Mouse (Mus musculus) lung, adult 18-20 months (tissue): ENCODE results near the gene Olfr96.
"Not testable (repeated sequence)": the region's sequence is repeated elsewhere in the genome, so short reads cannot be mapped to it uniquely, and the experiment has no call there.

Experiments used
- DNase-seq, 2 experiments: peaks; one replicate each; pipeline ENCODE4 v3.0.0; 2022; ENCODE audit warnings: mixed read lengths in 2 of 2

Olfr96 gene

DNA sequence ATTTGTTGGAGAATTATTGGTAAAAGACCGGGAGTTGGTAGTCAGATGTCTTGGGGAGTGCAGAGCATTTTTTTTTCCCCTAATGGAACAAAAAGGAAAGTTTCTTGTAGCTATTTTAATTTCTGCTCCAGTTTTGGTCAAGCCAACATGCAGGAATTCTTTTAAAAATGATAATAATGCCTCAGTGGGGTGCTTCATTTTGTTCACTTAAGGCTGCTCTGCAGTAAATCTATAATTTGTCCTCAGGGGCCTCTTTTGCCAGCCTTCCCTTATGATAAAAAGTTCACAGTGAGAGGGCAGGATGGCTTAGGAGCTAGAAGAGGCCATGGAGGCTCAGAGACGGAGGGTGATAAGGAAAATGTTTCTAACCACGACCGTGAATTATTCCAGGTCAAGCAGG, at the start of gene Olfr96:
Gene Olfr96 (plus strand): TSS at position 301 of the 400 bp plus-strand sequence.
- no peak for DNase-seq

DNA sequence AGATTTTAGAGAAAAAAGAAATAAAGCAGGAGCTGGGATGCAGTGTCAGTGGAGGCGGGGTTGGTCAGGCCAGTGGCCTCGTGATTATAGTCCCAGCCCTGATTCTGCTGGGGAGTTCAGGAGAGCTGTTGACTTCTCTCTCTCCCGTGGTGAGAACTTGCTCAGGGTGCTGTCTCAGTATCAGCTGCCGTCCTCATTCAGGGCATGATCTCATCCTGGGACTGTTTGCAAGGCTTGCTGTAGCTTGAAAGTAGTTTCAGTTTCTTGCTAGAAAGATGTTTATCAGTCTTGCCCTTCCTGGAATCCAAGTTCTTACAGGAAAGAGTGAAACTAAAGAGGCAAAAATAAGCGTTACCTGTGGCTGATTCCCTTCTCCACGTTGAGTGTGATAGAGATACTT, 34.5 kb upstream of the Olfr96 start:
- no peak for DNase-seq

DNA sequence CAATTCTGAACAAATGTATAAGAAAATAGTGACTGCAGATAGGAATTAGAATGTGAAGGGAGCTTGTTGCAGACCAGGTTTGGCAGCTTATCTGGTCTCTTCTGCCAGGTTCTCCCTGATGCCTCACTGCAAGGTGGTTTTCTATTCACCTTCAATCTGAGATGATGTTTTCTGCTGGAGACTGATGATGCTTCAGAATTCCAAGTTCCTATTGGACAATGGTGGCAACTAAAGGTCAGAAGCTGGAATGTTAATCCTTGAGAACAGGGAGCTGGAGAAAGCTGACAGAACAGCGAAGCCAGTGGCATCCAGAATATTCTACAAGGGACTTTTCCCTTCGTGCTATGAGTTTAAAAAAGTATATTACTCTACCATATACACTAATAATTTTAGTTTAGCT, 29.2 kb upstream of the Olfr96 start:
- DNase-seq, result peak in 1 of 2 experiments; percentile 54

DNA sequence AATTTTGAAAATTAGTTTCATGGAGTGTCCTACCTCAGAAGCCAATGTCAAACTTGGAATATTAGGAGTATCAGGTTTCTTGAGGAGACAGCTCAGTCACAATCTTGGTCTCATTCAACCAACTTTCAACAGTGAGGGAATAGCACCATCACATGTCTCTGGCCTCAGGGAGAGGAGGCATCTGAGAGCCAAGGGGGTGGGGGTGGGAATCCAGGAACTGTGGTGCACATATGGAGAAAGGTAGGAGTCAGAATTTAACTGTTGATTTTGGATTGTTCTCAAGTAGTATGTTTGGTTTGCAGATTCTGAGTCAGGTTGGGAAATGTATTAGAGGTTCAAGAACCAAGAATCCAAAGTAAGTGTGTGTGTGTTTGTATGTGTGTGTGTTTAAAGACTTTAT, 26.9 kb upstream of the Olfr96 start:
- no peak for DNase-seq

DNA sequence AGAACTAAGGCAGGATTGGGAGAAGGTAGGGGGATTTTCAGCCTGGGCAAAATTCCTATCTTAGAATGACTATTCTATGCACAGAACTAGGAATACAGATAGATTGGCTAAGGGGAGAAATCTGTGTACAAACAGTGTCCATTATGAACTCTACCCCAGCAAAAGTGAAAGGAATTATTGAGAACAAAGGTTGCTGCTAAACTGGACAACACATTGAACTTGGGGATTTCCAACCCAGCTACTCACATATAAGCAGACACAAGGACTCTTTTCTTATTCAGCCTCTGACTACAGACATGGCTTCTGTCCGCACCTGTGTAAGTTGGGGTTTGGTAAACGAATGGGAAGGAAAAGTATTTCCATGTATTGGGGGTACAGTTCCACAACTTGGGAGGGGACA, 26.3 kb upstream of the Olfr96 start, which contains the start of gene Ubd:
Gene Ubd (plus strand): TSS at position 237 of the 400 bp plus-strand sequence.
- DNase-seq, result no peak

DNA sequence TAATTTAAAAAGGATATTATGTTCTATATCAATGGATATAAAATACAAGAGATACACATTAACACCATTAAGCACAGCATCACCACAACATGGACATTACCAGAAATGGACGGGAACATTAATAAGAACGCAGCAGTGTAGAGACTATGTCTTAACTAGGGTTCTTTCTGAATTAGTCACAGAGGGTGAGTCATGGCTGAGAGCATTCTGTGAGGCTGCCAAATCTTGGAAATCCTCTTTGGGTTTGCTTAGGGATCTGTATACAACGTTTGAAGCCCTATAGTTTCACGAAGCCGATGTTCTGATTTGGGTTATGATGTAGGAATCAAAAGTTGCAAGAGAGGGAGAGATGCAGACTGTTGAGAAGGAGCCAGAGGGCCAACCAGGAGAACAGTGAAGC, 25.2 kb upstream of the Olfr96 start:
- DNase-seq, result no peak

DNA sequence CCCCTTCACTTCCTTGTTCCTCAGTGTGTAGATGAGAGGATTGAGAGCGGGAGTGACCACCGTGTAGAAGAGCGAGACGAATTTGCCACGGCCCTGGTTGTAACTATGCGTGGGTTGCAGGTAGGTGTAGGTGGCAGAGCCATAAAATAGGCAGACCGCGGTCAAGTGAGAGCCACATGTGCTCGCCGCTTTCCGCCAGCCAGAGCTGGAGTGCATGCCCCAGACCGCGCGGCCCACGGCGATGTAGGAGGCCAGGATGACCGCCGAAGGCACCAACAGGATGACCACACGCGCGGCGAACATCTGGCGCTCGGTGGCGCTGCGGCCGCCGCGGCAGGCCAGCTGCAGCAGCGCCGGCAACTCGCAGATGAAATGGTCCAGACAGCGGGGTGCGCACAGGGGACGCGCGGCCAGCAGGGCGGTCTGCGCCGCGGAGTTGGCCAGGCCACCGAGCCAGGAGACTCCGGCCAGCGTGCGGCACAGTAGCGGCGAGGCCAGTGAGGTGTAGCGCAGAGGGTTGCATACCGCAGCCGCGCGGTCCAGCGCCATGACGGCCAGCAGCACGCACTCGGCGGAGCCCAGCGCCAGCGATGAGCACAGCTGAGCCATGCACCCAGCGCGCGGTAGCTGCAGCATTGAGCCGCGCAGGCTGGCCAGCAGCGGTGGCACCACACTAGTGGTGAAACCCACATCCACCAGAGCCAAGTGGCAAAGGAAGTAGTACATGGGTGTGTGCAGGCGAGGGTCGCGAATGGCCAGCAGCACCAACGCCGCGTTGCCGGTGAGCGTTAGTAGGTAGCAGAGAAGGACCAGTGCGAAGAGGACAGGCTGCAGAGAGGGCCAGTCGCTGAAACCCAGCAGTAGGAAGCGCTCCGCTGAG, 22.9 kb upstream of the Olfr96 start:
- no peak for DNase-seq

DNA sequence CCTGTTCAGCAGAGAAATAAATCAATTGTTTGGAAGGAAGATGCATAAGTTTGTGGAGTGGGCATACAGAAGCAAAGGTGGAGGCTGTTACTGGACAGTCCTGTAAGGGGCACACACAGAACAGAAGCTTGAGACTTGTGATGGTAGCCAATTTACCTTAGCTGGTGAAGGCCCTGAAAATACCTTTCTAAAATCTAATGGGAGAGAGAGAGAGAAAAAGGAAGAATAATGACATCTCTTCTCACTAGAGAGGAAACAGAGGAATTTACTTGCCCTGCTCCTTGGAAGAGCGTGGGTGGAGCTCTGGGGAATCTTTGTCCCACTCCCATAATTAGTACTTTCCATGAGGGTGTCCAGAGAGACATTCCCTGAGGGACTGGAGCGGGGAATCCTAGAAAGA, 19.1 kb upstream of the Olfr96 start, which contains the start of gene Olfr94:
Gene Olfr94 (minus strand): TSS at position 101 of the 400 bp plus-strand sequence.
- no peak for DNase-seq

DNA sequence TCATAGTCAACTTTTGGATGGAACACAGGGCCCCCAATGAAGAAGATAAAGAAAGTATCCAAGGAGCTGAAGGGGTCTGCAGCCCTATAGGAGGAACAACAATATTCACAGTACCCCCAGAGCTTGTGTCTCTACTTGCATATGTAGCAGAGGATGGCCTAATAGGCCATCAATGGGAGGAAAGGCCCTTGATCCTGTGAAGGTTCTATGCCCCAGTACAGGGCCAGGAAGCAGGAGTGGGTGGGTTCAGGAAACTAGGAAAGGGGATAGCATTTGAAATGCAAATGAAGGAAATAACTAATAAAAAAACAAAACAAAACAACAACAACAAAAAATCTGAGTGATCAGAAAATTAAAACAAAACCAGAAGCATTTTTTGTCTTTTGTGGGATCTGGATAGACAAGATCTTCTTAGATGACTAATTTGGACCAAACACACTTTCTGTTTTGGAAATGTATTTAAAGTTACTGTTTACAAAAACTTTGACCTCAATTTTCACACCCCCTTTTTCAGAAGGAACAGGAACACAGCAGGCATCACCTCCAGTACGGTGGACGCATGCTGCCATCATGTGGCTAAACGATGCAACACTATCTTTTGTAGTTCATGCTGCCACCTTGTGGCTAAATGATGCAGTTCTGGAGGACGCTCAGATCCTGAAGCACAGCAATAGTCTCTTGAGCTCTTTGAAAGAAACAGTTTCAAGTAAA, 16.6 kb upstream of the Olfr96 start:
- peak; percentile 65 to 74 for DNase-seq

DNA sequence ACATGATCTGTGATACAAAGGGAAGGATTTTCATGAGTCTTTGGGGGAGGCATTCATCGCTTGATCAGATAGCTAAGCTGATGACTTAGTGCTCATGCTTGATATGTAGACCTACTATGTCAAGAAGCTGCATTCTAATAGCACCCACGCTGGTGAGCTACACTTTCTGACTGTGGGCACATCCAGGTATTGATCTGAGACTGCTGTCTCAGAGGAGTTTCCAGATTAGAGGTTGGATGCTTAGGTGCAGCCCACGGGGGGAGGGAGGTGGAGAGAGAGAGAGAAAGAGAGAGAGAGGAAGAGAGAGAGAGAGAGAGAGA, 16.1 kb upstream of the Olfr96 start:
- DNase-seq, result no peak

DNA sequence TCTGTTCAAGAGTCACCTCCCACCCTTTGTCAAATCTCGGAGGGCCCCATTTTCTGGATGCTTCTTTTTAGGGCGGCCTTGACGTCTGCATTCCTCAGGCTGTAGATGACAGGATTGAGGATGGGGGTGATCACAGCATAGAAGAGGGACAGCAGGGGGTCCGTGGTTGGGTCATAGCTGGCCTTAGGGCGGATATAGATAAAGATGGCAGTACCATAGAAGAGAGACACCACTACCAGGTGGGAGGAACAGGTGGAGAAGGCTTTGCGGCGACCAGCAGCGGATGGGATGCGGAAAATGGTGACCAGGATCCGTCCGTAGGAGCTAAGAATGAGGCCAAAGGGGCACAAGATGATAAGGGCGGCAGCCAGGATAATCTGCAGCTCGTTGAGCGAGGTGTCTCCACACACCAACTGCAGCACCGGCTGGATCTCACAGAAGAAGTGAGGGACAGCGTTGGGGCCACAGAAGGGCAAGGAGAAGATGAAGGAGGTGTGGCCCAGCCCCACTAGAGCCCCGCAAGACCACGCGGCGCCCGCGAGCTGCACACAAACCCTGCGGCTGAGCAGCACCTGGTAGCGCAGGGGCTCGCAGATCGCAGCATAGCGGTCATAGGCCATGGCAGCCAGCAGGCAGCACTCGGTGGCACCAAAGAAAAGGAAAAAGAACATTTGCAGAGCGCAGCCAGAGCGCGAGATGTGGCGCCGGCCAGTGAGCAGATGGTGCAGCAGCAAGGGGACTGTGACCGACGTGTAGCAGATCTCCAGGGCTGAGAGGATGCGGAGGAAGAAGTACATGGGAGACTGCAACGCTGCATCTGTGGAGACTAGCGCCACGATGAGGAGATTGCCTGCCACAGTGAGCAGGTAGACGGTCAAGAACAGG, 8.8 kb upstream of the Olfr96 start:
- no peak for DNase-seq

DNA sequence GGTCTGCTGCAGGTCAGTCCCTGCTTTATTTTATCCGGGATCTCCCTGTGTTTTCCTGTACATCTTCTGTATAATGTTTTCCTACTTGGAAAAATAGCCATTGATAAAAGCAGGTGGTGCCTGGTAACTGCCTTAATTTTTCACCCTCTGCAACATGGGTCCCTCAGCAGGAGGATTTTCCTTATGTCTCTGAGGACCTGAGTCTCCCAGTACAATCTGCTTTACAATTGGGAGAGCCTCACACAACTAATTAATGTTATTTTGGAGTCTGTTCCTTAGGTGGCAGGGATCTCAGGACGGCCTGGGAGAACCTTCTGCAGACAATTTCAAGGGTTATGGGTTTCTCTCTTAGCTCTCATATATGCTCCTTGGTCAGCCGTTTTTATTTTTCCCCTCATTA, 6.9 kb upstream of the Olfr96 start, which contains the start of gene Olfr95:
Gene Olfr95 (minus strand): TSS at position 101 of the 400 bp plus-strand sequence.
- no peak for DNase-seq

DNA sequence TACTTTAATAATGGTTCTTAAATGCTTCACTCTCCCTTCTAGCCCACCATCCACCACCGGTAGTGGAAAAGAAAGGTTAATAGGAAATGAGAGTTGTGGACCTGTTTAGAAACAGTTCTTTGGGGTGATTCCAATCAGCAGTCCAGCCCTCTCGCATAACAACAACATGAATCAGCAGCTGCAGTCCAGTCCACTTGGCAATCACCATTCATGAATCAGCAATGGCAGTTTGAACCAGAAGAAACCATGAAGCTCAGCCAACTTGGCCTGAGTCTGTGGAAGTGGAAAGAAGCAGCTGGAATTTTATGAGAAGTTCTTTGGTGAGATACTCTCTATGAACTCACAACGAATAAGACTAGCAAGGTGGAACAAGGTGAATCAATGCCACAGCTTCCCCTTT, 1.5 kb upstream of the Olfr96 start:
- peak; percentile 11 to 29 for DNase-seq

DNA sequence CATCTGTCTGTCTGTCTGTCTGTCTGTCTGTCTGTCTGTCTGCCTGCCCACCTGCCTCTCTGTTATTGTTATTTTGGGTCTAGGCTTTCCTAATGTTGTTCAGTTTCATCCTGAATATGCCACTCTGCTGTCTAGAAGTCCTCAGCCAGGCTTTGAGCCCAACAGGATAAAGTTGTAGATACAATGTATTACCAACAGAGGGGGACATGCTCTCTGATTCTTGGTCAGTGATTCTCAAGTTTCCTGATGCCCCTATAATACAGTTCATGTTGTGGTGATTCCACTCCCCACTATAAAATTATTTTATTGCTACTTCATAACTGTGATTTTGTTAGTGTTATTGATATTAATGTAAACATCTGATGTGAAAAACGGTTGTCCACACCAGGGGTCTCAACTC, 1.9 kb downstream of the Olfr96 start:
- DNase-seq, result no peak

DNA sequence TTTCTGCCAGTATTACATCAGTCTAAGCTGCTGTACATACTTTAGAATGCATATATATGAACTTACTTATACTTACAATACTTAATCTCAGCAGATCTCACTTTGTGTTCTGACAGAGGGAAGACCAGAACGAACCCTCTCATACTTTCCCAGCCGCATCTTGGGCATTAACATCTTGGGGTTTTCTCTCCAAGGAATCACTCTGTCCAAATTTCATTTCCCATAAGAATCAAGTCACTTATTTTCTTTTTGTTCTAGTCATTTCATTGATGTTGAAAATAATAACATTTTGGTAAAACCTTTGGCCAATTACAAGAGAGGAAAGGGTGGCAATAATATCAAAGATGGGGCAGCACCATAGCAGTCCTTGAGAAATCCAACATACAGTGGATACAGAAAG, 17.3 kb downstream of the Olfr96 start, which contains the start of gene Olfr97:
Gene Olfr97 (minus strand): TSS at position 101 of the 400 bp plus-strand sequence.
- DNase-seq, result not testable (repeated sequence)

DNA sequence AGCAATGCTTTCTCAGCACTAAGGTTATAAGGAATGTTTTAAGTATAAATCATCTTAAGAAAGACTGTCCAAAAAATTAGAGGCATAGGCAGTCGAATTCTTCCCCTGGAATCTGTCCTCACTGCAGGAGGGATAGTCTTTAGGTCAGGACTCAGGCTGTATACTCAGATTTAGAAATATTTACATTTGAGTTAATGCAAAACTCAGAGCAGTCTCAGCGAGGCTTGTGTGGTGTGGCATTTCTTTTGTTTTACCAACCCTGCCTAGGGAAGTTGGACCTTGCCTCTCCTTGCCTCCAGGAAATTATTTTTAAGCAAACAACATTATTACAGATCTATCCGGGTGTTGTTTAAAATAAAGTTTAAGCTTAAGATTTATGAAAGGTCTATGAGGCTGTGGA, 22.3 kb downstream of the Olfr96 start:
- no peak for DNase-seq

DNA sequence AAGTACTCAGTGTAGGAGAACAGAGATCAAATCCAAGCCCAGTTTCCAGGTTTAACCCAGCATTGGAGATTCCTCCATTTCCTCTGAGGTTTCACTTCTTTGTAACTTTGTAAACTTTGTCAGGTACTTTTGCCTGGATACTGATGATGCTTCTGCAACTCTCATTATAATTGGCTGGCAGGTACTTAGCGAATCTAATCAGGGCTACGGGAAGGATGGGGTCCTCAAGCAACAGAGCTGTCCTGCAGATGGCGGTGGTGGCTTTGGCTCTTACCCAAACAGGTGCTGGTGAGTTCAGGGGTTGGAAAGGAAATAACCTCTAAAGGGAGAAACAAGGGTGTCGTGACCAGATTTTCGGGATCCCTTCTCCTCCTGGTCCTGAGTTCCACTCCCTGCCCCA, 26.8 kb downstream of the Olfr96 start:
- peak; percentile 39 to 43 for DNase-seq

DNA sequence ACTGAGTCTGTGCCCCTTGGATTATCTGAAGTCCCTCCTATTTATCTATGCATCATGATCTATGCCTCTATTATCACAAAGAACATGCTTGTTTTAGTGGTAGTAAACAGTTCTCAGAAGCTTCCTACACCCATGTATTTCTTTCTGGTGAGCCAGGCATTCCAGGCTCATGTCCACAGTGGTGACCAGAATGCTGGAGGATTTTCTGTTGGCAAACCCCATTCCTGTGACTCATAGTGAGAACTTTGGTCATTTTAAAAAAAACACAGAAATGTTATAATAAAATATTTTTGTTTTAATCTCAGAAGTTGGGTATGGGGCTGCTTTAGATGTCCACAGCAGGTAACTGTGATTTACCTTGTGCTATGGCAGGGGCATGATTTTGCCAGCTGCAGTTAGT, 29.5 kb downstream of the Olfr96 start:
- no peak for DNase-seq

DNA sequence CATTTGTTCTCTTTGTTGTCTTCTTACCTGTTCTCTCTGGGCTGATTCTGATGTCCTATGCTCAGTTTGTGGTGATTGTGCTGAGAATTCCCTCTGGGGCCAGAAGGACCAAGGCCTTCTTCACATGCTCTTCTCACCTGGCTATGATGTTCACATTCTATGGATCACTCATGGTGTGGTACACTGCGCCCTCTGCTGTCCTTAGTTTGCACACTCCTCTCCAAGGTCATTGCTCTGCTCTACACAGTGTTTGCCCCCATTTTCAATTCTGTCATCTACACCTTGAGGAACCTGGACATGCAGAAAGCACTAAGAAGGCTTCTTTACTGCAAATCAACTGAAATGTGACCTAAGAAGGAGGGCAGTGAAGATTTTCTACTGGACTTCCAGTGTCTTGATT, 30.6 kb downstream of the Olfr96 start:
- DNase-seq, result peak in 1 of 2 experiments; percentile 12

DNA sequence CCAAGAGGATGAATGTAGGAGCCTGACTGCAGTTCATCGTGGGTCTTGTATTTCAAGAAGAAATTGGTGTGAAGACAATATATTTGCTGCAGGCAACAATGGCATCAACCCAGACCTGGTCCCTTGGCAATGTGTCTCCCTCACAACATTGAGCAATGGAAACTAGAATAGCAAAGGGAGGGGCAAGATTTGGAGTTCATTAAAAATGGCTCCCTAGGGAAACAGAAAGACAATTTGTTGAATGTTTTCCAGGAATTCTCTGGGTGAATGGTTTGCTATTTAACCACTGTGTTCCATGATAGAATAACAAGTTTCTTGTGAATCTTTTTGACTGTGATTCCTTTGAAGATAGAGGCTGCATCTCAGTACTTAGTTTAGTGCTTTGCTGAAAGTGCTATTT, 43.7 kb downstream of the Olfr96 start, which contains the start of gene Olfr98:
Gene Olfr98 (minus strand): TSS at position 124 of the 400 bp plus-strand sequence.
- no peak for DNase-seq

DNA sequence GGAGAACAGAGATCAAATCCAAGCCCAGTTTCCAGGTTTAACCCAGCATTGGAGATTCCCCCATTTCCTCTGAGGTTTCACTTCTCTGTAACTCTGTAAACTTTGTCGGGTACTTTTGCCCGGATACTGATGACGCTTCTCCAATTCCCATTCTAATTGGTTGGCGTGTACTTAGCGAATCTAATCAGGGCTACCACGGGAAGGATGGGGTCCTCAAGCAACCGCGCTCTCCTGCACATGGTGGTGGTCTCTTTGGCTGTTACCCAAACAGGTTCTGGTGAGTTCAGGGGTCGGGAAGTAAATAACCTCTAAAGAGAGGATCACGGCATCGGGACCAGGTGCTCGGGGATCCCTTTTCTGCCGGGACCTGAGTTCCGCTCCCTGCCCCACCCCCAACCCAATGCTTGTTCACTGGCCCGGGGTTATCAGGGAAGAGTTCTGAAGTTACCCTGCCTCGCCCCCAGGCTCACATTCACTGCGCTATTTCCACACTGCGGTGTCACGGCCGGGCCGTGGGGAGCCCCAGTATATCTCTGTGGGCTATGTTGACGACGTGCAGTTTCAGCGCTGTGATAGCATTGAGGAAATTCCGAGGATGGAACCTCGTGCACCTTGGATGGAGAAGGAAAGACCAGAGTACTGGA, 50.2 kb downstream of the Olfr96 start, which contains the start of gene H2-M3:
Gene H2-M3 (plus strand): TSS at position 163 of the 644 bp plus-strand sequence.
- DNase-seq, result peak; percentile 92 to 93

DNA sequence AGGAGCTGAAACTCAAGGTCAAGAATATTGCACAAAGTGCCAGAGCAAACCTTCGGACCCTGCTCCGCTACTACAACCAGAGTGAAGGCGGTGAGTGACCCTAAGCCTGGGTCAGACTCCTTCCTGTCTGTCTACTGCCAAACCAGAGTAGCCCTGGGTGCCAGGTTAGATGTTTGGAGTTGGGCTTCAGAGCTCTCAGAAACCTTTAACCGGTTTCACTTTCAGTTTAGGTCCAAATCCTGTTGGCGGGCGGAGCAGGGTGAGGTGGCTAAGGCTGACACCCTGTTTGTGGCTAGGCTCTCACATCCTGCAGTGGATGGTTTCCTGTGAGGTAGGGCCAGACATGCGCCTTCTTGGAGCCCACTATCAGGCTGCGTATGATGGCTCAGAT, 50.8 kb downstream of the Olfr96 start:
- DNase-seq, result peak; percentile 78
